Mouse (Mus musculus) retina, postnatal 1 day (tissue): ENCODE measurements around the gene Tab1.

ENCODE experiments used
- DNase-seq: peaks from one replicate; pipeline ENCODE4 v3.0.0-alpha.2; 2012

Tab1 gene

GRCm38 (mm10) chr15:80163716-80164115, 30.8 kb downstream of the Tab1 start:
- DNase-seq, result no peak

- no peak for DNase-seq
Observed at GRCm38 (mm10) chr15:80165396-80165795, 32.5 kb downstream of the Tab1 start.

- DNase-seq, result no peak
Observed at GRCm38 (mm10) chr15:80169484-80169883, 36.6 kb downstream of the Tab1 start.

GRCm38 (mm10) chr15:80170357-80170756, 37.4 kb downstream of the Tab1 start:
- no peak for DNase-seq

GRCm38 (mm10) chr15:80171286-80171685, 38.4 kb downstream of the Tab1 start:
- DNase-seq, result no peak

GRCm38 (mm10) chr15:80171791-80172190, 38.9 kb downstream of the Tab1 start:
- no peak for DNase-seq

GRCm38 (mm10) chr15:80173001-80173771, 40.3 kb downstream of the Tab1 start, which contains the start of gene Mgat3:
Gene Mgat3 (plus strand): TSS chr15:80173721.
- peak; percentile 79 for DNase-seq

- peak; percentile 62 for DNase-seq
Observed at GRCm38 (mm10) chr15:80173781-80174597, 41.1 kb downstream of the Tab1 start.

GRCm38 (mm10) chr15:80174598-80174875, 41.6 kb downstream of the Tab1 start:
- no peak for DNase-seq

- no peak for DNase-seq
Observed at GRCm38 (mm10) chr15:80175316-80175715, 42.4 kb downstream of the Tab1 start.

- no peak for DNase-seq
Observed at GRCm38 (mm10) chr15:80175756-80176155, 42.8 kb downstream of the Tab1 start.

- DNase-seq, result no peak
Observed at GRCm38 (mm10) chr15:80181561-80181960, 48.6 kb downstream of the Tab1 start.

- no peak for DNase-seq
Observed at GRCm38 (mm10) chr15:80182072-80182700, 49.3 kb downstream of the Tab1 start.

- DNase-seq, result no peak
Observed at GRCm38 (mm10) chr15:80188927-80189326, 56.0 kb downstream of the Tab1 start.

GRCm38 (mm10) chr15:80190075-80190474, 57.1 kb downstream of the Tab1 start:
- DNase-seq, result no peak

GRCm38 (mm10) chr15:80191585-80192245, 58.8 kb downstream of the Tab1 start:
- no peak for DNase-seq

GRCm38 (mm10) chr15:80192246-80192585, 59.3 kb downstream of the Tab1 start:
- no peak for DNase-seq

GRCm38 (mm10) chr15:80192847-80193246, 59.9 kb downstream of the Tab1 start:
- no peak for DNase-seq

GRCm38 (mm10) chr15:80199556-80199955, 66.6 kb downstream of the Tab1 start:
- no peak for DNase-seq

- no peak for DNase-seq
Observed at GRCm38 (mm10) chr15:80202111-80202775, 69.3 kb downstream of the Tab1 start.

GRCm38 (mm10) chr15:80203406-80203805, 70.5 kb downstream of the Tab1 start:
- peak; percentile 28 for DNase-seq

GRCm38 (mm10) chr15:80206057-80206565, 73.2 kb downstream of the Tab1 start:
- DNase-seq, result no peak

GRCm38 (mm10) chr15:80208446-80208845, 75.5 kb downstream of the Tab1 start:
- no peak for DNase-seq
